Mouse (Mus musculus) testis, postnatal 14 days (tissue): ENCODE measurements around the gene Hcrt.

Source experiments
- DNase-seq: peaks from one replicate; pipeline ENCODE4 v3.0.0; 2021; ENCODE audit warnings: low spot score

The Hcrt gene

GRCm38 (mm10) chr11:100711783-100712615 is 50.7 kb downstream of the Hcrt start, which contains the start of gene Kat2a:
Gene Kat2a, minus strand, starts transcription at chr11:100712465.
- DNase-seq: peak; percentile 88
